Mouse (Mus musculus) stomach, postnatal 0 days (tissue): ENCODE data around the gene Zfp950. TPM values are rescaled to one million over a fixed set of nuclear protein-coding genes. Genes with fewer than 3 reads are reported as not detected.
"Not testable (repeated sequence)": the region's sequence is repeated elsewhere in the genome, so short reads cannot be mapped to it uniquely, and the experiment has no call there.

Source experiments
- ATAC-seq: fragments of 200-750 bp; cut with Nextera tagmentation; 2 replicates; pipeline ENCODE4 v1.8.0; 2017; ENCODE audit not compliant: low FRiP score, low TSS enrichment
- DNase-seq: peaks from one replicate; pipeline ENCODE4 v3.0.0-alpha.2; 2016; ENCODE audit warnings: low spot score
- H3K27ac ChIP-seq: fragments of 300-500 bp; sonication (generic); replicated peaks from 2 replicates; pipeline ENCODE4 v1.5.1; 2014; ENCODE audit warnings: mild to moderate bottlenecking, control low read depth
- H3K27me3 ChIP-seq: fragments of 300-500 bp; sonication (generic); 2 replicates; pipeline ENCODE4 v1.6.1; 2014; ENCODE audit warnings: low read length; ENCODE audit not compliant: control insufficient read depth, insufficient read depth
- H3K36me3 ChIP-seq: fragments of 300-500 bp; sonication (generic); 2 replicates; pipeline ENCODE4 v1.6.1; 2014; ENCODE audit warnings: low read length, mixed read lengths; ENCODE audit not compliant: control insufficient read depth, insufficient read depth
- H3K4me1 ChIP-seq: fragments of 300-500 bp; sonication (generic); replicated peaks from 2 replicates; pipeline ENCODE4 v1.6.1; 2014; ENCODE audit warnings: antibody characterized with exemption; ENCODE audit not compliant: control insufficient read depth, insufficient read depth
- H3K4me2 ChIP-seq: fragments of 300-500 bp; sonication (generic); replicated peaks from 2 replicates; pipeline ENCODE4 v1.6.1; 2014; ENCODE audit warnings: low read depth, mild to moderate bottlenecking, control low read depth, moderate library complexity
- H3K4me3 ChIP-seq: fragments of 300-500 bp; sonication (generic); 2 replicates; pipeline ENCODE4 v1.5.1; 2014; ENCODE audit warnings: low read depth, low read length, control low read depth
- H3K9ac ChIP-seq: fragments of 300-500 bp; sonication (generic); 2 replicates; pipeline ENCODE4 v1.6.1; 2014; ENCODE audit warnings: mild to moderate bottlenecking, low read length, control low read depth, mixed read lengths
- H3K9me3 ChIP-seq: fragments of 300-500 bp; sonication (generic); 2 replicates; pipeline ENCODE4 v1.6.1; 2016; ENCODE audit warnings: low read length; ENCODE audit not compliant: control insufficient read depth
- CTCF ChIP-seq: IDR thresholded peaks from 2 replicates; pipeline ENCODE4 v1.5.1; 2016; ENCODE audit warnings: antibody characterized with exemption, low read depth, mild to moderate bottlenecking, moderate library complexity
- EP300 ChIP-seq: optimal IDR thresholded peaks from 2 replicates; pipeline ENCODE3; 2016; ENCODE audit warnings: antibody characterized with exemption
- WGBS: fragments of 180-500 bp; shearing (Covaris S2); extraction: QIAGEN DNeasy Blood & Tissue Kit; methylation state at CpG from one replicate; pipeline ENCODE4 v1.1.7; 2014; 5-methylcytosine and 5-hydroxymethylcytosine counted together
- polyA plus RNA-seq: library from polyadenylated mRNA; unstranded; fragments of >200 nt; fragmentation: Nextera tagmentation; extraction: Ambion mirVana; gene quantifications from 2 replicates; pipeline ENCODE4 v1.2.1, GENCODE M21; 2015

Zfp950 gene
- 14.6 and 16.0 TPM in 2 replicates for polyA plus RNA-seq

DNA sequence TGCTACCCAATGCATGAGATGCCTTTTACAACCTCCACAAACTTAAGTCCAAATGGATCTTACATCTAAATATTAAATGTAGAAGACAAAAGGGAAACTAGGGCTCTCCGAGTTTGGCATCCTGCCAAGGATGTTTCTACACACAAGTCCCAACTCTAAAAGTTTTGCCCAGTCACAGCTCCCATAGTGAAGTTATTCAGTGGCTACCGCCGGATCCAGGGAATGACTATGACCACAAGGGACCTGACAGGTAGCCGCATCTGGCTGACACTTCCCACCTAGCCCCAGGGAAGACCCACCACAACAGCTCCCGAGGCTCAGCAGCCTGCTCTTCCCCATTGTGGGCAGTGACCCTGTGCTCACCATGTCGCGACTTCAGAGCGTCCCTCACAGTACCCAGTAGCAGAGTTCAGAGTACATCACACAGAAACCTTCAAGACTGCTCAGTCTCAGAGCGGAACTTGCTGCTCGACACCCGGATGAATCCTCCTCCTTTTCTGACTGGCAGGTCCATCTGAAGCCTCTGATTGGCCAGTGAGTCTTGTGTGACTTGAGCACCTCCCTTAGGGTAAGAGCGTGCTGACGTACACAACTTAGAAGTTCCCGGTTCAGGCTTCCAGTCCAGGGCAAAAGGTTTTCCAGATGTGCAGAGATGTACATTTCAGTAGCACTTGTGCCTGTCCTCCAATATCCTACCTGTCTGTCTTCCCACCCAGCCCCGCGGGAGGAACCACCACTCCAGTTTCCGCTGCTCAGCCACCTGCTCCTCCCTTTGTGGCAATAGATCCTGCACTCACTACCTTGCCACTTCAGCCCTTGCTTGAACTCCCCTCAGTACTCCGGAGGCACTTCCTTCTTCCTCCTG, at the start of gene Zfp950:
Zfp950 (minus strand) TSS at position 499 of the 865 bp plus-strand sequence.
- no peaks in the 10 kb centered on the region for H3K9me3 ChIP-seq
- ATAC-seq (peak; percentile 100), DNase-seq (peak; percentile 84)
- peak within 1 kb of the TSS; percentile 82 for H3K4me2 ChIP-seq
- no peaks in the 10 kb centered on the region for H3K27me3 ChIP-seq
- no peaks in the 10 kb centered on the region; the same call in 1 of the 2 replicates for H3K4me1 ChIP-seq
- peak within 1 kb of the TSS; percentile 85 for H3K9ac ChIP-seq
- H3K4me3 ChIP-seq = peak within 1 kb of the TSS; percentile 79
- WGBS = 2% methylated on average over 18 of the region's 18 CpGs
- H3K36me3 ChIP-seq = no peaks in the 10 kb centered on the region
- TF ChIP-seq CTCF (no peak), EP300 (no peak)
- peak within 1 kb of the TSS; percentile 69 for H3K27ac ChIP-seq

GRCm38 (mm10) chr19:61183590-61183989, 43.0 kb upstream of the Zfp950 start, which contains the start of gene Gm6020:
Gene Gm6020 (plus strand): TSS chr19:61183890.
- H3K27ac ChIP-seq, H3K4me3 ChIP-seq, H3K4me2 ChIP-seq, H3K4me1 ChIP-seq, H3K9me3 ChIP-seq, H3K9ac ChIP-seq, H3K36me3 ChIP-seq, H3K27me3 ChIP-seq, ATAC-seq, DNase-seq: not testable (repeated sequence)
- WGBS = 88% methylated on average over 2 of the region's 2 CpGs

- DNase-seq = no peak
- Histone ChIP-seq H3K4me1 (no peaks in the 10 kb centered on the region), H3K36me3 (no peaks in the 10 kb centered on the region), H3K9ac (no peak within 1 kb of the TSS; the same call in 1 of the 2 replicates), H3K9me3 (no peaks in the 10 kb centered on the region), H3K4me3 (peak within 1 kb of the TSS; percentile 31), H3K27me3 (no peaks in the 10 kb centered on the region), H3K4me2 (peak within 1 kb of the TSS; percentile 46), H3K27ac (no peak within 1 kb of the TSS)
- 0 out of 2 replicates have a peak, but pooled peaks have one; percentile 15 for ATAC-seq
- no peak for TF ChIP-seq EP300
- no peak for TF ChIP-seq CTCF
- WGBS = 30% methylated on average over 39 of the region's 39 CpGs
These were observed 35.2 kb upstream of the Zfp950 start, which contains the start of gene Gm7102 for GRCm38 (mm10) chr19:61175756-61176324. Gene Gm7102 (minus strand): TSS chr19:61176309.

- peak; percentile 88 for ATAC-seq
- Histone ChIP-seq H3K36me3 (no peaks in the 10 kb centered on the region), H3K9me3 (no peaks in the 10 kb centered on the region), H3K27me3 (no peaks in the 10 kb centered on the region), H3K4me2 (peak overlapping the region; percentile 66), H3K4me3 (peak overlapping the region; percentile 42), H3K27ac (no peak overlapping the region), H3K4me1 (no peaks in the 10 kb centered on the region), H3K9ac (peak overlapping the region; percentile 54)
- DNase-seq = peak; percentile 61
- no peak for TF ChIP-seq EP300
- no peak for TF ChIP-seq CTCF
- WGBS = 5% methylated on average over 27 of the region's 27 CpGs
These were observed 11.2 kb upstream of the Zfp950 start for GRCm38 (mm10) chr19:61151701-61152420.

DNA sequence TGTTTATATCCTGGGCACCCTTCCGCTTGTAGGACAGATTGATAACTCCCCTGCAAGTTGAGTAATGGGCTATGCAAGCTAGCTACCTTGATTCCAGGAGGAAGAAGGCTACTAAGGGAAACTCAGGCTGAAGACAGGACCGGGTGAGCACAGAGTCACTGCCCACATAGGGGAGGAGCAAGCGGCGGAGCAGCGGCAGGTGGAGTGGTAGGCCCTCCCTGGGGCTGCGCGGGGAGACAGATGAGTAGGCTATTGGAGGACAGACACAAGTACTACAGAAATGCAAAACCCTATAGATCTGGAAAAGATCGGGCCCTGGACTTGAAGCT, 10.7 kb upstream of the Zfp950 start:
- Histone ChIP-seq H3K36me3 (no peaks in the 10 kb centered on the region), H3K9ac (peak overlapping the region; percentile 54), H3K27me3 (no peaks in the 10 kb centered on the region), H3K9me3 (no peaks in the 10 kb centered on the region), H3K4me1 (no peaks in the 10 kb centered on the region), H3K4me3 (peak overlapping the region; percentile 42), H3K27ac (no peak overlapping the region), H3K4me2 (peak overlapping the region; percentile 66)
- TF ChIP-seq CTCF = no peak
- no peak for TF ChIP-seq EP300
- DNase-seq = peak; percentile 78
- peak; percentile 90 for ATAC-seq
- 5% methylated on average over 8 of the region's 8 CpGs for WGBS
